Mouse (Mus musculus) neutrophil, adult 5-6 weeks (primary cell): ENCODE data around the gene Pan2. TPM values are rescaled to one million over a fixed set of nuclear protein-coding genes. Genes with fewer than 3 reads are reported as not detected.
"Not testable (repeated sequence)": the region's sequence is repeated elsewhere in the genome, so short reads cannot be mapped to it uniquely, and the experiment has no call there.

Experiments
- ATAC-seq: fragments of 151-379, 151-347 bp; 2 replicates; pipeline ENCODE4 v1.8.0; 2017; ENCODE audit warnings: mild to moderate bottlenecking, moderate TSS enrichment; ENCODE audit not compliant: insufficient number of reproducible peaks, poor library complexity, low FRiP score, severe bottlenecking; ENCODE audit errors: extremely low read depth
- total RNA-seq: library from RNA; stranded (forward); fragments of 200-1000 nt; gene quantifications from 2 replicates; pipeline ENCODE4 v1.2.3, GENCODE M21; 2017

Gene Pan2
- total RNA-seq, 1 experiment from 2014 or later, result 30.0 TPM

GRCm38 (mm10) chr10:128326825-128327224, 23.7 kb downstream of the Pan2 start:
- no peak for ATAC-seq

- ATAC-seq, result no peak
Measured at GRCm38 (mm10) chr10:128327610-128328009, 24.5 kb downstream of the Pan2 start.

GRCm38 (mm10) chr10:128332358-128333249, 29.5 kb downstream of the Pan2 start:
- ATAC-seq, result not testable (repeated sequence)

- ATAC-seq, result peak; percentile 52
Measured at GRCm38 (mm10) chr10:128335582-128335981, 32.4 kb downstream of the Pan2 start.

- no peak for ATAC-seq
Measured at GRCm38 (mm10) chr10:128336195-128336594, 33.1 kb downstream of the Pan2 start.

GRCm38 (mm10) chr10:128336597-128336996, 33.5 kb downstream of the Pan2 start:
- ATAC-seq, result no peak

- ATAC-seq, result peak; percentile 95
Measured at GRCm38 (mm10) chr10:128337306-128338181, 34.4 kb downstream of the Pan2 start, which contains the start of gene Cs. TSS of gene Cs (plus strand) at chr10:128337734.

GRCm38 (mm10) chr10:128338415-128338814, 35.3 kb downstream of the Pan2 start:
- ATAC-seq, result peak; percentile 40; the same call in 1 of the 2 replicates

GRCm38 (mm10) chr10:128338948-128339347, 35.8 kb downstream of the Pan2 start:
- no peak for ATAC-seq

- ATAC-seq, result no peak
Measured at GRCm38 (mm10) chr10:128340257-128340656, 37.1 kb downstream of the Pan2 start.

GRCm38 (mm10) chr10:128343436-128343835, 40.3 kb downstream of the Pan2 start:
- ATAC-seq, result no peak

GRCm38 (mm10) chr10:128344568-128345275, 41.6 kb downstream of the Pan2 start:
- peak; percentile 86 for ATAC-seq

GRCm38 (mm10) chr10:128347541-128347940, 44.4 kb downstream of the Pan2 start:
- no peak for ATAC-seq

- ATAC-seq, result peak; percentile 64; the same call in 1 of the 2 replicates
Measured at GRCm38 (mm10) chr10:128358796-128359195, 55.7 kb downstream of the Pan2 start.

GRCm38 (mm10) chr10:128359226-128359625, 56.1 kb downstream of the Pan2 start:
- no peak for ATAC-seq

GRCm38 (mm10) chr10:128361836-128362235, 58.7 kb downstream of the Pan2 start:
- no peak for ATAC-seq

- ATAC-seq, result no peak
Measured at GRCm38 (mm10) chr10:128362568-128362967, 59.4 kb downstream of the Pan2 start.

- ATAC-seq, result no peak
Measured at GRCm38 (mm10) chr10:128367899-128368401, 64.8 kb downstream of the Pan2 start.
